Mouse (Mus musculus) hindlimb bud, embryonic 11.5 days (tissue): ENCODE results near the gene Cenpa.
"Not testable (repeated sequence)": the region's sequence is repeated elsewhere in the genome, so short reads cannot be mapped to it uniquely, and the experiment has no call there.

ENCODE experiments used
- DNase-seq: peaks from one replicate; pipeline ENCODE4 v3.0.0-alpha.2; 2012; ENCODE audit warnings: low read depth, low spot score; ENCODE audit errors: extremely low spot score

Gene Cenpa

GRCm38 (mm10) chr5:30676800-30677199 lies 10.2 kb downstream of the Cenpa start:
- no peak for DNase-seq

DNA sequence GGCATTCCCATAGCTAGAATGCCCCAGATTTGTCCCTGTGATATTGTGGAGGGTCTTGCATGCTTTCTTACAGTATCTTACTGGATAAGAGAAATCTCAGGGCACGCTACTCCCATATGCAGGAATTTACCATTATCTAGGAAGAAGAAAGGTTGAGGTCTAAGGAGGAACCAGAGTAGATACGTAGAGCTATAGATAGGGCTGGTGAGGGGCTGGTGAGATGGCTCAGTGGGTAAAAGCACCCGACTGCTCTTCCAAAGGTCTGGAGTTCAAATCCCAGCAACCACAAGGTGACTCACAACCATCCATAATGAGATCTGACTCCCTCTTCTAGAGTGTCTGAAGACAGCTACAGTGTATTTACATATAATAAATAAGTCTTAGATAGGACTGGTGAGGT lies 11.5 kb downstream of the Cenpa start:
- DNase-seq = not testable (repeated sequence)

- DNase-seq = no peak
These were observed 12.2 kb downstream of the Cenpa start for GRCm38 (mm10) chr5:30678722-30679296.

GRCm38 (mm10) chr5:30679593-30679992 lies 13.0 kb downstream of the Cenpa start:
- DNase-seq = no peak

DNA sequence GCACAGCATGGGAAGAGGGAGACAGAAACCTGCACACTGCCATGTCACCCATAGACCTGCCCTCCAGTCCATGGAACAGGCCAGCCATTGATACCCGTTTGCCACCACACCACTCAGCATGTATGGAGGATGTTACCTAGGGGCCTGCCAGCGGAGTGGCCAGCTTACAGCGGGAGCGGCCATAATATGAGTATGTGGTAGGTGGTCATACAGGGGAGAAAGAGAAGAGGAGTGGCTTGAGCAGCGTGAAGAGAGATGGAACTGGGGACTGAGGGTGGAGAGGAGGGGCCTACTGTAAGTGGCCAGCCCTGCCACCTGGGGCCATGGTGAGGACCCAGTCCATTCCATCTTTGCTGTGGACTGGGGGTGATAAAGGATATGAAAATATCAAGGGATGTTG lies 15.4 kb downstream of the Cenpa start:
- DNase-seq = no peak

DNA sequence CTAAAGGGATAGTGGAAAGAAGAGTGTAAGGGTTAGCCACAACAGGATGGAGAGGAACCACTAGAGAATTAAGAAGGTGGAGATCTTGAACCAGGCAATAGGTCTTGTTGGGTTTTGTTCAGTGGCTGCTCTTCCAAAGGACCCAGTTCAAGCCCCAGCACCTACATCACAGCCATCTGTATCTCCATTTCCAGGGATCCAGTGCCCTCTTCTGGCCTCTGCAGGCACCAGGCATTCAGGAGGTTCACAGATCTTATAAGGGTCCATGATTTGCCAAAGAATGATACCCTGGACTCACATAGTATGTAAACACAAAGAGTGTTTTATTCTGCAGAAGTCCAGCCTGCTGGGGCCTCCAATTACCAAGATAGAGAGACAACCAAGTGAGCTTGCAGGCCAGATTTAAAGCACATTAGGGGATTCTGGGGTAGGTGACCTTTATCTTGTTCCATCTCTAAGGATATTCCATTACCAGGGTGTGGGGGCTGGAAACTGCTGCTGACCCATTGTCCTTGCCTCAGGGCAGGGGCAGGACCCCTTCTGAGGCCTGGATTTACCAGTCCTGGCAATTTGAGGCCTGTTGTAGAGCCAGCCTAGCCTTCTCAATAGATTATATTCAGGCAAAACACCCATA lies 16.5 kb downstream of the Cenpa start:
- DNase-seq = no peak

DNA sequence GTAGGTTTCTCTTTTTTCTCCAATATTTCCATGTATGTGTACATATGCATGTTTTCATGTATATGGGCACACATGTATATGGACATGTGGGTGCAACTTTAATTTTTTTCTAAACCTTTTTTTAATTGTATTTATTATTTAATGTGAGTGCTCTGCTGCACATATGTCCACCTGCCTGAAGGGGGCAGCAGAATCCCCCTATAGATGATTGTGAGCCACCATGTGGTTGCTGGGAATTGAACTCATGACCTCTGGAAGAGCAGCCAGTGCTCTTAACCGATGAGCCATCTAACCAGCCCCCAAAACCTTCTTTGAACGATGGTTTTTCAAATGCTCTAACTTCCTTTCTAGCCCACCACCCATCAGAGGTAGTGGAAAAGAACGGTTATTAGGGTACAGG lies 17.4 kb downstream of the Cenpa start:
- no peak for DNase-seq

GRCm38 (mm10) chr5:30686781-30687180 lies 20.2 kb downstream of the Cenpa start:
- DNase-seq = no peak

- no peak for DNase-seq
These were observed 33.9 kb downstream of the Cenpa start for GRCm38 (mm10) chr5:30700361-30701000.

DNA sequence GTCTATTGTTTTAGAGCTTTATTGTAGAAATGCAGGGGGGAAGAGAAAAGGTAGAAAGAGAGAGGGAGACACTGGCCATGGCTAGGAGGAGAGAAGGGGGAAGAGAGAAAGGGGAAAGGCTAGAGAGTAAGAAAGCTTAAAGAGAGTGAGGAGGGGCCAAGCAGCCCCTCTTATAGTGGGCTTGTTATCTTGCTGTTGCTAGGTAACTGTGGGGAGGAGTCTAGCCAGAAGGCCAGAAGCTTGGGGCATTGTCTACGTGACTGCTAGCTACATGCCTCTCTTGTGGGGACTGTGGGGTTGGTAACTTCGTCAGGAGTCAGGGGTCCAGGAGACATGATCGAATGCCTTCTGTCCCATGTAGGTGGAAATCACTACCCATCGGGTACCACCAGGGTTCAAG lies 34.8 kb downstream of the Cenpa start:
- DNase-seq = not testable (repeated sequence)

DNA sequence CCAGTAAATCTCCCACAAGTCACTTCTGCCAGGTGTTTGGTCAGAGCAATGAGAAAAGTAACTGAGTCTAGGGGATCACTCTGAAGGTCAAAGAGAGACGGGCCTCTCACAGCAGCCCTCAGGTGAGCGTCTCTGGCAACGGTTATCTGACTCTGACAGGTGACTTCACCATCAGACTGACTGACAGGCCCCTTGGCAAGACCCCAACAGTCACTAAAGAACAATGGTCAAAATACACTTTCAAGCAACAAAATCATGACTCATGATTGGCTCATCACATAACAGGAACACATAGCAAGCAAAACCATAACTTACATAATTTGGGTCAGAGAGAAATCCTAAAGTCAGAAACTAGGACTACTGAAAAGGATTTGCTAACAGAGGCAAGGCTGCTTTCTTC lies 35.3 kb downstream of the Cenpa start:
- no peak for DNase-seq

- DNase-seq = peak; percentile 86
These were observed 43.3 kb downstream of the Cenpa start for GRCm38 (mm10) chr5:30709744-30710383.

DNA sequence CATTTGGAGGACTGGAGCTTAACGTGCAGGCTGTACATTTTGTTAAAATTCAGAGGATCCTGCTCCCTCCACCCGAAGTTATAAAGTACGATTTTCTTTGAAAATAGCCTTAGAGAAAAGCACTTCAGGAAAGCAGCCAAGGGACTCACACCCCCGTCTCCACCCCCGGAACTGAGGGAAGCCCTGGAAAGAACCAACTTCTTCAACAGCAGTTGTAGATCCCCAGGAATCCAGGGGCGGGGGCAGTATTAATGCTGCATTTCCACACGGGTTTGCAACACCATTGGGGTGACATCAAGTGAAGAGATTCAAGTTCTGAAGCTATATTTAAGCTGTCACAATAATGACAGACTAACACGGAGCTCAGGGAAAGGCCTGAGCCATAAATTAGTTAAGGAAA lies 43.9 kb downstream of the Cenpa start:
- DNase-seq = no peak

- DNase-seq = no peak
These were observed 44.8 kb downstream of the Cenpa start, which contains the start of gene Dpysl5 for GRCm38 (mm10) chr5:30711147-30712001. Dpysl5 (plus strand) TSS chr5:30711564.

DNA sequence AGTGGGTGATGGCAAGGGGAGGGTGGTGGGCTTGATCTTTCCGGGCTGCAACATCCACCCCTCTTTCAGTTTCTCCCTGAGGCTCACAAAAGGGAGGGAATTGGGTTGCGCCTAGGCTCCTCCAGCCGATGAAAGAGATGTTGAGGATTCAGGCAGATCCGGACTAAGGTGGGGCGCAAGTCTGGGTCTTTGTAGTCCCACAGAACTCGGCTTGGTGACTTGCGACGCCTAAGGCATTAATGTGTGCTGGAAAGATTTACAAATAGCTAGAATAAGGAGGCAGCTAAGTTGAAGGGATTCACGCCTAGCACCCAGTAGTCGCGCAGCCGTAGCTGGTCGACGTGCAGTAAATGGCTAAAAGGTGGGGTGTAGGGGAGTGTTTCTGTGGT lies 45.4 kb downstream of the Cenpa start:
- DNase-seq = no peak

- DNase-seq = no peak
These were observed 46.1 kb downstream of the Cenpa start for GRCm38 (mm10) chr5:30712441-30713298.

DNA sequence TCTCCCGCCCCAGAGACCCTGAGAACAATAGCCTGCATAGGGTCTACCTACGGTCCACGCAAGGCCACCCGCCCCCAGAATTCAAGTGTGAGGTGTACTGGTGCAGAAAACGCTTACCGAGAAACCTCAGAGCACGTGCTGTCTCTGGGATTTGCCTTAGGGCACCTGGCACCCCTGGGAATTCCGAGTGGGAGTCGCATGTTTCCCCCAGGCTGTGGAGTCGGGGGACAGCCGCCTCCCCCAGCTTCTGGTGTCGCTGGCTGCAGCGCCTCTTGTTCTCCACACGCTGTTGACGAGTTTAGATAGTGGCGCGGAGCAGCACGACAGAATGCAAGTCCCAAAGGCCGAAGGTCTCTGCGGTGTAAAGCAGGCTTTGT lies 46.7 kb downstream of the Cenpa start:
- DNase-seq = no peak

DNA sequence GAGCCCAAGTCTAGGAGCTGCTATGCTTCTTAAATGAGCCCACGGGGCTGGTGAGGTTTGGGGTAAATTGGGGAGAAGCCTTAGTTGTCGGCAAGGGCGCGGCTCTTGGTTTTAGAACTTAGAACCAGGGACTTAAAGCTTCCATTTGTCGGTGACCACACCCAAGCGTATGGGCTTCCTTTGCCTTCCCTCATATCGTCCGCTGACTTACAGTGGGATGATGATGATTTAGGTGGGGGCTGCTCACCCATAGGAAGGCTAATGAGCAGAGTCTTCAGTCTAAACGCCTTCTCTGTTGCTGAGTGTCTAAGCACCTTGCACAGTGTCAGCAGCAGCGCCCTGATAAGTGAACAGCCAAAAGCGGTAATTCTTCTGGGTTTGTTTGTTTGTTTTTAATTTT lies 47.1 kb downstream of the Cenpa start:
- no peak for DNase-seq

GRCm38 (mm10) chr5:30716311-30716710 lies 49.7 kb downstream of the Cenpa start:
- no peak for DNase-seq

GRCm38 (mm10) chr5:30717506-30717905 lies 50.9 kb downstream of the Cenpa start:
- no peak for DNase-seq
